Mouse (Mus musculus) myocyte (in vitro differentiated cells): Measurements from ENCODE around the gene E130116L18Rik. TPM values are rescaled to one million over a fixed set of nuclear protein-coding genes. Genes with fewer than 3 reads are reported as not detected.
"Not testable (repeated sequence)": the region's sequence is repeated elsewhere in the genome, so short reads cannot be mapped to it uniquely, and the experiment has no call there.

Experiments
- H3K27me3 ChIP-seq: one replicate; pipeline ENCODE4 v1.6.1; 2011; ENCODE audit not compliant: control insufficient read depth, insufficient read depth, insufficient read length
- H3K36me3 ChIP-seq: one replicate; pipeline ENCODE4 v1.6.1; 2011; ENCODE audit not compliant: control insufficient read depth, insufficient read depth
- H3K4me2 ChIP-seq: one replicate; pipeline ENCODE4 v1.6.1; 2011; ENCODE audit warnings: low read depth, control low read depth
- H3K4me3 ChIP-seq: one replicate; pipeline ENCODE4 v1.5.1; 2011; ENCODE audit warnings: mild to moderate bottlenecking, control low read depth, moderate library complexity
- H3K79me2 ChIP-seq: one replicate; pipeline ENCODE4 v1.6.1; 2011; ENCODE audit not compliant: control insufficient read depth, insufficient read depth
- H3ac ChIP-seq: one replicate; pipeline ENCODE4 v1.6.1; 2011; ENCODE audit not compliant: control insufficient read depth, insufficient read length
- CEBPB ChIP-seq: IDR thresholded peaks from 2 replicates; pipeline ENCODE4 v1.6.1; 2011; ENCODE audit warnings: mild to moderate bottlenecking, moderate library complexity; ENCODE audit not compliant: poor library complexity, insufficient read depth, severe bottlenecking
- E2F4 ChIP-seq: IDR thresholded peaks from one replicate; pipeline ENCODE4 v1.6.1; 2011; ENCODE audit warnings: mild to moderate bottlenecking, control low read depth, moderate library complexity; ENCODE audit not compliant: insufficient read depth
- MAX ChIP-seq: IDR thresholded peaks from one replicate; pipeline ENCODE4 v1.6.1; 2011; ENCODE audit warnings: low read depth, mild to moderate bottlenecking, control low read depth
- MYOD1 ChIP-seq, 3 experiments: IDR thresholded peaks; one replicate each; pipeline ENCODE4 v1.6.1; 2011; ENCODE audit warnings: control low read depth in 2 of 3, low read depth in 2 of 3, mild to moderate bottlenecking in 2 of 3, moderate library complexity in 1 of 3; ENCODE audit not compliant: insufficient read length in 2 of 3, control insufficient read depth in 1 of 3
- MYOG ChIP-seq, 3 experiments: IDR thresholded peaks; one replicate each; pipeline ENCODE4 v1.6.1; 2011; ENCODE audit warnings: control low read depth in 2 of 3, low read depth in 2 of 3, mild to moderate bottlenecking in 2 of 3; ENCODE audit not compliant: insufficient read length in 2 of 3, control insufficient read depth in 1 of 3, insufficient read depth in 1 of 3
- POLR2A ChIP-seq: IDR thresholded peaks from one replicate; pipeline ENCODE4 v1.6.1; 2011; ENCODE audit warnings: low read depth, mild to moderate bottlenecking, control low read depth, moderate library complexity; ENCODE audit not compliant: insufficient read length
- POLR2AphosphoS2 ChIP-seq: IDR thresholded peaks from one replicate; pipeline ENCODE4 v1.6.1; 2011; ENCODE audit warnings: low read depth, control low read depth; ENCODE audit not compliant: insufficient read length
- REST ChIP-seq: IDR thresholded peaks from one replicate; pipeline ENCODE4 v1.6.1; 2011; ENCODE audit warnings: mild to moderate bottlenecking, control low read depth, moderate library complexity; ENCODE audit not compliant: insufficient read depth, insufficient read length
- SRF ChIP-seq: IDR thresholded peaks from one replicate; pipeline ENCODE4 v1.6.1; 2011; ENCODE audit warnings: low read depth; ENCODE audit not compliant: control insufficient read depth, insufficient read length
- TCF12 ChIP-seq: IDR thresholded peaks from one replicate; pipeline ENCODE4 v1.6.1; 2011; ENCODE audit warnings: mild to moderate bottlenecking, control low read depth; ENCODE audit not compliant: poor library complexity, insufficient read depth, severe bottlenecking
- TCF3 ChIP-seq: IDR thresholded peaks from one replicate; pipeline ENCODE4 v1.6.1; 2011; ENCODE audit warnings: low read depth, control low read depth; ENCODE audit not compliant: insufficient read length
- USF1 ChIP-seq: IDR thresholded peaks from one replicate; pipeline ENCODE4 v1.6.1; 2011; ENCODE audit warnings: low read depth, mild to moderate bottlenecking, control low read depth, moderate library complexity
- polyA plus RNA-seq: library from polyadenylated mRNA; unstranded; fragments of >200 nt; fragmentation: generic; extraction: Trizol; gene quantifications from one replicate; pipeline ENCODE4 v1.2.1, GENCODE M21; 2012; ENCODE audit warnings: missing spikeins

Gene E130116L18Rik
- polyA plus RNA-seq, 1 experiment, result not detected

- Histone ChIP-seq H3K4me2 (no peak overlapping the region), H3K36me3 (peaks cover under 1% of the 10 kb centered on the region), H3K79me2 (no peaks in the 10 kb centered on the region), H3ac (no peak overlapping the region), H3K4me3 (no peak overlapping the region), H3K27me3 (no peaks in the 10 kb centered on the region)
- TF ChIP-seq REST (no peak), MAX (no peak), MYOG (IDR thresholded peaks at IDR 0.05; ENCODE audit: control insufficient read depth in 1 of 3, insufficient read depth in 1 of 3, insufficient read length in 2 of 3, low read depth in 2 of 3) (no peak), TCF3 (no peak), MYOD1 (IDR thresholded peaks at IDR 0.05; ENCODE audit: control insufficient read depth in 1 of 3, insufficient read length in 2 of 3, low read depth in 2 of 3) (no peak), SRF (no peak), CEBPB (no peak), POLR2A (no peak), USF1 (no peak)
Observed at GRCm38 (mm10) chr5:25245806-25246472, 23.0 kb upstream of the E130116L18Rik start.

GRCm38 (mm10) chr5:25243101-25243500 lies 20.1 kb upstream of the E130116L18Rik start:
- Histone ChIP-seq H3ac (no peak overlapping the region), H3K36me3 (no peaks in the 10 kb centered on the region), H3K4me2 (no peak overlapping the region), H3K27me3 (no peaks in the 10 kb centered on the region), H3K79me2 (no peaks in the 10 kb centered on the region), H3K4me3 (no peak overlapping the region)
- TF ChIP-seq USF1, result no peak

GRCm38 (mm10) chr5:25224377-25224776 lies 1.4 kb upstream of the E130116L18Rik start:
- peaks cover 18% of the 10 kb centered on the region for H3K79me2 ChIP-seq
- H3K4me2 ChIP-seq, H3K27me3 ChIP-seq, H3ac ChIP-seq, H3K36me3 ChIP-seq, H3K4me3 ChIP-seq: not testable (repeated sequence)

- Histone ChIP-seq H3K4me3 (peak within 1 kb of the TSS; percentile 53), H3K4me2 (peak within 1 kb of the TSS; percentile 88), H3ac (peak within 1 kb of the TSS; percentile 77), H3K36me3 (no peaks in the 10 kb centered on the region), H3K79me2 (peaks cover 15% of the 10 kb centered on the region), H3K27me3 (no peaks in the 10 kb centered on the region)
- TF ChIP-seq MYOG (IDR thresholded peaks at IDR 0.05; ENCODE audit: control insufficient read depth in 1 of 3, insufficient read depth in 1 of 3, insufficient read length in 2 of 3, low read depth in 2 of 3), result no peak
- no peak for TF ChIP-seq MYOD1 (IDR thresholded peaks at IDR 0.05; ENCODE audit: control insufficient read depth in 1 of 3, insufficient read length in 2 of 3, low read depth in 2 of 3)
- no peak for TF ChIP-seq REST
- TF ChIP-seq TCF3, result no peak
- TF ChIP-seq E2F4, result no peak
- TF ChIP-seq MAX, result no peak
- TF ChIP-seq POLR2AphosphoS2, result no peak
- TF ChIP-seq CEBPB, result no peak
- TF ChIP-seq SRF, result no peak
- TF ChIP-seq TCF12, result no peak
- no peak for TF ChIP-seq USF1
- TF ChIP-seq POLR2A, result no peak
Observed at GRCm38 (mm10) chr5:25221604-25222003, 1.3 kb downstream of the E130116L18Rik start, which contains the start of gene Galnt11. Gene Galnt11 (plus strand): TSS chr5:25221904.

GRCm38 (mm10) chr5:25215006-25215405 lies 7.9 kb downstream of the E130116L18Rik start:
- H3K79me2 ChIP-seq, result no peaks in the 10 kb centered on the region
- peak overlapping the region; percentile 42 for H3K4me2 ChIP-seq
- no peak overlapping the region for H3K4me3 ChIP-seq
- no peaks in the 10 kb centered on the region for H3K27me3 ChIP-seq
- no peaks in the 10 kb centered on the region for H3K36me3 ChIP-seq
- H3ac ChIP-seq, result no peak overlapping the region
- TF ChIP-seq CEBPB, result 0 out of 2 replicates have a peak, but pooled peaks have one; percentile 16
- peak; percentile 64 for TF ChIP-seq MAX
- peak in 2 of 3 experiments; percentile 65 to 69 for TF ChIP-seq MYOD1 (IDR thresholded peaks at IDR 0.05; ENCODE audit: control insufficient read depth in 1 of 3, insufficient read length in 2 of 3, low read depth in 2 of 3)
- peak in 2 of 3 experiments; percentile 17 to 62 for TF ChIP-seq MYOG (IDR thresholded peaks at IDR 0.05; ENCODE audit: control insufficient read depth in 1 of 3, insufficient read depth in 1 of 3, insufficient read length in 2 of 3, low read depth in 2 of 3)
- TF ChIP-seq POLR2A, result no peak

GRCm38 (mm10) chr5:25213216-25213615 lies 9.7 kb downstream of the E130116L18Rik start:
- not testable (repeated sequence) for H3K36me3 ChIP-seq, H3K4me2 ChIP-seq, H3K4me3 ChIP-seq, H3ac ChIP-seq, H3K79me2 ChIP-seq, H3K27me3 ChIP-seq
